Mouse (Mus musculus) thymus, postnatal 4 days (tissue): ENCODE results near the gene Igfbp6.
"Not testable (repeated sequence)": the region's sequence is repeated elsewhere in the genome, so short reads cannot be mapped to it uniquely, and the experiment has no call there.

Experiments
- DNase-seq: peaks from one replicate; pipeline ENCODE4 v3.0.0; 2021

Gene Igfbp6

GRCm38 (mm10) chr15:102142914-102143912 is 949 bp upstream of the Igfbp6 start:
- DNase-seq = no peak

GRCm38 (mm10) chr15:102144726-102145125 is 564 bp downstream of the Igfbp6 start:
- DNase-seq = no peak

GRCm38 (mm10) chr15:102145330-102145729 is 1.2 kb downstream of the Igfbp6 start:
- no peak for DNase-seq

- DNase-seq = no peak
These were observed 1.9 kb downstream of the Igfbp6 start for GRCm38 (mm10) chr15:102146089-102146488.

- peak; percentile 62 for DNase-seq
These were observed 2.7 kb downstream of the Igfbp6 start for GRCm38 (mm10) chr15:102146882-102147281.

- no peak for DNase-seq
These were observed 3.7 kb downstream of the Igfbp6 start for GRCm38 (mm10) chr15:102147674-102148402.

GRCm38 (mm10) chr15:102149561-102149960 is 5.4 kb downstream of the Igfbp6 start:
- DNase-seq = no peak

- DNase-seq = peak; percentile 60
These were observed 6.4 kb downstream of the Igfbp6 start, which contains the start of gene Soat2 for GRCm38 (mm10) chr15:102150301-102151135. TSS of gene Soat2 (plus strand) at chr15:102150526.

GRCm38 (mm10) chr15:102152646-102153045 is 8.5 kb downstream of the Igfbp6 start:
- DNase-seq = no peak

- DNase-seq = not testable (repeated sequence)
These were observed 10.8 kb downstream of the Igfbp6 start for GRCm38 (mm10) chr15:102155006-102155405.

- no peak for DNase-seq
These were observed 12.7 kb downstream of the Igfbp6 start for GRCm38 (mm10) chr15:102156836-102157235.

- DNase-seq = peak; percentile 45
These were observed 16.4 kb downstream of the Igfbp6 start for GRCm38 (mm10) chr15:102160415-102161060.

GRCm38 (mm10) chr15:102163900-102164693 is 19.9 kb downstream of the Igfbp6 start:
- DNase-seq = no peak

- DNase-seq = peak; percentile 52
These were observed 21.4 kb downstream of the Igfbp6 start for GRCm38 (mm10) chr15:102165468-102166100.

- DNase-seq = no peak
These were observed 23.5 kb downstream of the Igfbp6 start for GRCm38 (mm10) chr15:102167620-102168021.

GRCm38 (mm10) chr15:102169064-102169463 is 24.9 kb downstream of the Igfbp6 start:
- DNase-seq = no peak

- DNase-seq = no peak
These were observed 29.4 kb downstream of the Igfbp6 start for GRCm38 (mm10) chr15:102173581-102173980.

GRCm38 (mm10) chr15:102175736-102176319 is 31.7 kb downstream of the Igfbp6 start:
- DNase-seq = no peak

- no peak for DNase-seq
These were observed 32.6 kb downstream of the Igfbp6 start for GRCm38 (mm10) chr15:102176571-102177316.

GRCm38 (mm10) chr15:102177417-102177816 is 33.3 kb downstream of the Igfbp6 start:
- DNase-seq = no peak
